ENCODE assay signal across 19 mouse cellular contexts in genomic region chr12:51688546-51688945, GRCm38 (mm10). TPM values are rescaled to one million over a fixed set of nuclear protein-coding genes. Genes with fewer than 3 reads are reported as not detected.
DNase-seq lines count a peak whose midpoint lies in the region; ATAC-seq and TF ChIP-seq lines count a peak whose summit lies in the region.
"Had no signal": no experiment of that assay in that cellular context is flagged by ENCODE, and none has a peak within 500 bp of the region (broad histone marks: within the 10 kb centered on the region; RNA-seq: fewer than 3 reads in every experiment).

No protein-coding gene starts in this region.

- TF ChIP-seq EP300 in liver, embryonic 14.5 days (IDR thresholded peaks at IDR 0.05; ENCODE audit: low read depth): no peak

- peak overlapping the region; percentile 22; the same call in 1 of the 2 replicates for H3K4me2 ChIP-seq in liver, embryonic 14.5 days (ENCODE audit: low read depth)
- no peak overlapping the region for H3K4me2 ChIP-seq in midbrain, embryonic 13.5 days (replicated peaks)
- H3K4me2 ChIP-seq: heart, embryonic 12.5 days had no signal

- peaks cover 7 to 15% of the 10 kb centered on the region in 2 experiments for H3K4me1 ChIP-seq in liver, embryonic 14.5 days (replicated peaks; ENCODE audit: control insufficient read depth in 2 of 2, insufficient read depth in 2 of 2, low read length in 1 of 2)
- H3K4me1 ChIP-seq in midbrain, embryonic 13.5 days (replicated peaks): peaks cover 22% of the 10 kb centered on the region

- H3K27ac ChIP-seq in liver, embryonic 14.5 days: no peak overlapping the region
- H3K27ac ChIP-seq in midbrain, embryonic 13.5 days: no peak overlapping the region
- H3K27ac ChIP-seq: embryonic facial prominence, embryonic 10.5 days; hindbrain, postnatal 0 days had no signal

- TF ChIP-seq CTCF in liver, embryonic 14.5 days (IDR thresholded peaks at IDR 0.05; ENCODE audit: low read depth): no peak

- no peaks in the 10 kb centered on the region for H3K36me3 ChIP-seq in liver, embryonic 14.5 days (replicated peaks; ENCODE audit: control insufficient read depth, insufficient read depth, low read depth)
- no peaks in the 10 kb centered on the region for H3K36me3 ChIP-seq in midbrain, embryonic 13.5 days
- H3K36me3 ChIP-seq: heart, embryonic 12.5 days had no signal

- 70% methylated on average over 2 of the region's 2 CpGs for WGBS in liver, embryonic 14.5 days (ENCODE audit: insufficient replicate concordance)
- WGBS in midbrain, embryonic 13.5 days: 92% methylated on average over 2 of the region's 2 CpGs

- H3K9ac ChIP-seq in liver, embryonic 14.5 days (replicated peaks): no peak overlapping the region
- no peak overlapping the region for H3K9ac ChIP-seq in midbrain, embryonic 13.5 days (replicated peaks)
- H3K9ac ChIP-seq: heart, embryonic 12.5 days had no signal

- H3K4me3 ChIP-seq in liver, embryonic 14.5 days (ENCODE audit: insufficient read depth in 1 of 2, low read depth in 2 of 2, low read length in 2 of 2): no peak overlapping the region
- H3K4me3 ChIP-seq in midbrain, embryonic 13.5 days (replicated peaks): no peak overlapping the region
- H3K4me3 ChIP-seq: embryonic facial prominence, embryonic 10.5 days; heart, embryonic 12.5 days had no signal

- H3K27me3 ChIP-seq in liver, embryonic 14.5 days (ENCODE audit: control insufficient read depth, insufficient read depth, low read length): no peaks in the 10 kb centered on the region
- no peaks in the 10 kb centered on the region for H3K27me3 ChIP-seq in midbrain, embryonic 13.5 days
- H3K27me3 ChIP-seq: heart, embryonic 12.5 days had no signal

- H3K9me3 ChIP-seq in liver, embryonic 14.5 days (ENCODE audit: control insufficient read depth, low read length): no peaks in the 10 kb centered on the region
- no peaks in the 10 kb centered on the region for H3K9me3 ChIP-seq in midbrain, embryonic 13.5 days
- H3K9me3 ChIP-seq: embryonic facial prominence, embryonic 10.5 days; G1E; heart, embryonic 12.5 days had no signal

- ATAC-seq in liver, embryonic 14.5 days (ENCODE audit: insufficient read depth): no peak
- no peak for ATAC-seq in midbrain, embryonic 13.5 days
- ATAC-seq: CD4-positive, CD25-positive, alpha-beta regulatory T cell, adult 4 months; forebrain, embryonic 14.5 days; hindbrain, postnatal 0 days had no signal

- DNase-seq in liver, embryonic 14.5 days (ENCODE audit: low read depth in 3 of 3, low spot score in 3 of 3): no peak
- DNase-seq in liver (no peak), MN1 (ENCODE audit: low spot score) (no peak)
- DNase-seq in thymus, adult 18-20 months: peak; percentile 15 to 38
- DNase-seq in thymus, postnatal 14 days: peak; percentile 62
- no peak for DNase-seq in spleen, adult 12 weeks (ENCODE audit: low spot score)
- DNase-seq: adrenal gland, postnatal 10 days; B cell, adult 2 months; cerebellum, adult 18-20 months; cerebellum, adult 9-11 months; cerebellum, postnatal 36 days; gastrocnemius, postnatal 10 days had no signal

RNA-seq across cellular contexts. Expression of gene Ap4s1, which starts 2.3 kb away (rescaled TPM):
- polyA plus RNA-seq in liver, embryonic 14.5 days (2012; rRNA removed): 4.6 and 6.4 TPM in 2 replicates
- polyA plus RNA-seq in liver, embryonic 14.5 days (2014; fragmentation: Nextera tagmentation; extraction: Ambion mirVana): 16.4 and 16.8 TPM in 2 replicates
- 53.2 and 54.4 TPM in 2 replicates for polyA plus RNA-seq in midbrain, embryonic 13.5 days (2015; fragmentation: Nextera tagmentation; extraction: Ambion mirVana)

RNA-seq across cellular contexts. Expression of gene Strn3, which starts 3.2 kb away (rescaled TPM):
- polyA plus RNA-seq in liver, embryonic 14.5 days (2012; rRNA removed): 8.3 and 14.2 TPM in 2 replicates
- polyA plus RNA-seq in liver, embryonic 14.5 days (2014; fragmentation: Nextera tagmentation; extraction: Ambion mirVana): 14.9 and 15.5 TPM in 2 replicates
- 45.7 and 46.3 TPM in 2 replicates for polyA plus RNA-seq in midbrain, embryonic 13.5 days (2015; fragmentation: Nextera tagmentation; extraction: Ambion mirVana)

Comparison
In these comparisons a context has a peak if more than half of its experiments do, and no peak if none do; other contexts are left out.
1. DNase-seq: peak in thymus, adult 18-20 months (2 of 2) and thymus, postnatal 14 days (single experiment); none in liver, embryonic 14.5 days (0 of 3), liver (single experiment), MN1 (single experiment) and spleen, adult 12 weeks (single experiment).